In genomic region chr4:83976067-83976466, GRCm38 (mm10) we compare ENCODE assay signal across 11 mouse cellular contexts.
A peak's percentile ranks its signal among the peaks of the same experiment; 100 is the strongest.
DNase-seq lines count a peak whose midpoint lies in the region; ATAC-seq and TF ChIP-seq lines count a peak whose summit lies in the region.
"Had no signal": no experiment of that assay in that cellular context is flagged by ENCODE, and none has a peak within 500 bp of the region (broad histone marks: within the 10 kb centered on the region; RNA-seq: fewer than 3 reads in every experiment).

No protein-coding gene starts in this region.

- H3K9me3 ChIP-seq in heart, embryonic 12.5 days (replicated peaks) = no peaks in the 10 kb centered on the region
- no peaks in the 10 kb centered on the region for H3K9me3 ChIP-seq in midbrain, postnatal 0 days (ENCODE audit: low read length)
- no peaks in the 10 kb centered on the region for H3K9me3 ChIP-seq in midbrain, embryonic 16.5 days (replicated peaks; ENCODE audit: control insufficient read depth, low read length, poor library complexity, severe bottlenecking)
- no peaks in the 10 kb centered on the region for H3K9me3 ChIP-seq in limb, embryonic 12.5 days
- H3K9me3 ChIP-seq: hindbrain, embryonic 15.5 days; liver, embryonic 15.5 days had no signal

- peaks cover 14% of the 10 kb centered on the region for H3K27me3 ChIP-seq in heart, embryonic 12.5 days (replicated peaks)
- no peaks in the 10 kb centered on the region for H3K27me3 ChIP-seq in midbrain, postnatal 0 days (ENCODE audit: insufficient read depth, low read length)
- H3K27me3 ChIP-seq in midbrain, embryonic 16.5 days (ENCODE audit: control insufficient read depth, insufficient read depth, low read depth, low read length) = no peaks in the 10 kb centered on the region
- no peaks in the 10 kb centered on the region; the same call in 1 of the 2 replicates for H3K27me3 ChIP-seq in limb, embryonic 12.5 days
- H3K27me3 ChIP-seq: hindbrain, embryonic 15.5 days; liver, embryonic 15.5 days had no signal

- no peak overlapping the region for H3K4me3 ChIP-seq in heart, embryonic 12.5 days
- no peak overlapping the region for H3K4me3 ChIP-seq in midbrain, postnatal 0 days (ENCODE audit: low read depth, low read length)
- H3K4me3 ChIP-seq in midbrain, embryonic 16.5 days (ENCODE audit: low read depth, low read length) = no peak overlapping the region
- no peak overlapping the region for H3K4me3 ChIP-seq in limb, embryonic 12.5 days (replicated peaks)
- H3K4me3 ChIP-seq: hindbrain, embryonic 15.5 days; liver, embryonic 15.5 days had no signal

- H3K27ac ChIP-seq in heart, embryonic 12.5 days (ENCODE audit: poor library complexity, severe bottlenecking) = no peak overlapping the region
- no peak overlapping the region for H3K27ac ChIP-seq in midbrain, postnatal 0 days (ENCODE audit: low read depth, low read length)
- H3K27ac ChIP-seq in midbrain, embryonic 16.5 days (ENCODE audit: low read length) = no peak overlapping the region
- peak overlapping the region; percentile 66 for H3K27ac ChIP-seq in limb, embryonic 12.5 days
- H3K27ac ChIP-seq: hindbrain, embryonic 15.5 days; liver, embryonic 15.5 days had no signal

- H3K4me2 ChIP-seq in heart, embryonic 12.5 days = peak overlapping the region; percentile 18; the same call in 1 of the 2 replicates
- no peak overlapping the region for H3K4me2 ChIP-seq in midbrain, postnatal 0 days (ENCODE audit: low read depth, low read length, poor library complexity, severe bottlenecking)
- H3K4me2 ChIP-seq in midbrain, embryonic 16.5 days (ENCODE audit: low read length) = no peak overlapping the region
- peak overlapping the region; percentile 36 for H3K4me2 ChIP-seq in limb, embryonic 12.5 days
- H3K4me2 ChIP-seq: hindbrain, embryonic 15.5 days; liver, embryonic 15.5 days had no signal

- no peak overlapping the region for H3K9ac ChIP-seq in heart, embryonic 12.5 days
- H3K9ac ChIP-seq in midbrain, postnatal 0 days (replicated peaks; ENCODE audit: low read length, poor library complexity, severe bottlenecking) = no peak overlapping the region
- no peak overlapping the region for H3K9ac ChIP-seq in midbrain, embryonic 16.5 days (ENCODE audit: low read depth, low read length)
- no peak overlapping the region for H3K9ac ChIP-seq in limb, embryonic 12.5 days (replicated peaks)
- H3K9ac ChIP-seq: hindbrain, embryonic 15.5 days; liver, embryonic 15.5 days had no signal

- DNase-seq in heart, adult 8-10 months (ENCODE audit: low spot score) = no peak
- DNase-seq in midbrain, postnatal 0 days (ENCODE audit: low spot score) = peak; percentile 30
- DNase-seq in layer of hippocampus, postnatal 25 days (ENCODE audit: extremely low spot score in 1 of 2, low spot score in 1 of 2) = no peak
- no peak for DNase-seq in urinary bladder, postnatal 36 days (ENCODE audit: low spot score in 2 of 2)
- no peak for DNase-seq in MN1 (ENCODE audit: low spot score)
- DNase-seq: right cerebral cortex, postnatal 25 days had no signal

- H3K36me3 ChIP-seq in heart, embryonic 12.5 days = no peaks in the 10 kb centered on the region
- H3K36me3 ChIP-seq in midbrain, postnatal 0 days (ENCODE audit: insufficient read depth, low read length) = no peaks in the 10 kb centered on the region
- H3K36me3 ChIP-seq in midbrain, embryonic 16.5 days (ENCODE audit: control insufficient read depth, insufficient read depth, low read length) = no peaks in the 10 kb centered on the region
- no peaks in the 10 kb centered on the region for H3K36me3 ChIP-seq in limb, embryonic 12.5 days
- H3K36me3 ChIP-seq: hindbrain, embryonic 15.5 days; liver, embryonic 15.5 days had no signal

- ATAC-seq in heart, embryonic 12.5 days (ENCODE audit: insufficient number of reproducible peaks, low FRiP score) = no peak
- no peak for ATAC-seq in midbrain, postnatal 0 days (ENCODE audit: low FRiP score)
- no peak for ATAC-seq in midbrain, embryonic 16.5 days
- ATAC-seq in limb, embryonic 12.5 days (ENCODE audit: insufficient number of reproducible peaks, insufficient read depth, low FRiP score, low TSS enrichment, low read depth) = no peak; the same call in 1 of the 2 replicates

- WGBS in heart, embryonic 12.5 days = 54% methylated on average over 12 of the region's 12 CpGs
- WGBS in midbrain, postnatal 0 days = 56% methylated on average over 12 of the region's 12 CpGs
- WGBS in midbrain, embryonic 16.5 days = 63% methylated on average over 12 of the region's 12 CpGs
- 21% methylated on average over 12 of the region's 12 CpGs for WGBS in limb, embryonic 12.5 days

- H3K4me1 ChIP-seq in heart, embryonic 12.5 days (replicated peaks) = peaks cover 11% of the 10 kb centered on the region
- no peaks in the 10 kb centered on the region for H3K4me1 ChIP-seq in midbrain, postnatal 0 days (ENCODE audit: insufficient read depth, low read length)
- no peaks in the 10 kb centered on the region for H3K4me1 ChIP-seq in midbrain, embryonic 16.5 days (ENCODE audit: control insufficient read depth, insufficient read depth, low read length)
- H3K4me1 ChIP-seq in limb, embryonic 12.5 days (replicated peaks) = peaks cover 37% of the 10 kb centered on the region
- H3K4me1 ChIP-seq: hindbrain, embryonic 15.5 days; liver, embryonic 15.5 days had no signal

- no peak for TF ChIP-seq CTCF in midbrain, postnatal 0 days (IDR thresholded peaks at IDR 0.05)

Comparison
In these comparisons a context has a peak if more than half of its experiments do, and no peak if none do; other contexts are left out.
1. H3K4me2 ChIP-seq: peak in heart, embryonic 12.5 days (single experiment) and limb, embryonic 12.5 days (single experiment); none in midbrain, postnatal 0 days (single experiment) and midbrain, embryonic 16.5 days (single experiment).